Mouse (Mus musculus): Measurements from ENCODE around the gene Mrpl22. TPM values are rescaled to one million over a fixed set of nuclear protein-coding genes. Genes with fewer than 3 reads are reported as not detected.
A peak's percentile ranks its signal among the peaks of the same experiment; 100 is the strongest.

Gene Mrpl22
- polyA plus RNA-seq, 1 experiment from 2014 or later = 116 TPM

- Histone ChIP-seq H3K36me3 (ENCODE audit: control insufficient read depth, insufficient read depth, low read length) (no peaks in the 10 kb centered on the region), H3K4me3 (ENCODE audit: control insufficient read depth in 1 of 2, insufficient read depth in 1 of 2, low read depth in 1 of 2, low read length in 2 of 2) (no peak overlapping the region), H3K27me3 (ENCODE audit: control insufficient read depth, insufficient read depth, low read length) (no peaks in the 10 kb centered on the region), H3K9ac (ENCODE audit: low read length) (no peak overlapping the region), H3K4me1 (ENCODE audit: control insufficient read depth in 2 of 2, insufficient read depth in 2 of 2, low read length in 2 of 2) (peaks cover 5 to 18% of the 10 kb centered on the region in 2 experiments), H3K4me2 (ENCODE audit: low read length) (peak overlapping the region; percentile 76), H3K9me3 (ENCODE audit: control insufficient read depth, low read length) (no peaks in the 10 kb centered on the region), H3K27ac (replicated peaks in 1 of 2; ENCODE audit: control insufficient read depth in 1 of 2, insufficient read depth in 1 of 2, low read depth in 2 of 2, low read length in 2 of 2) (no peak overlapping the region)
- ATAC-seq (ENCODE audit: insufficient number of reproducible peaks, insufficient read depth, low FRiP score, low read depth) = no peak
- WGBS = 90% methylated on average over 4 of the region's 4 CpGs
Observed at GRCm38 (mm10) chr11:58200226-58200625, 28.8 kb downstream of the Mrpl22 start.

- H3K9me3 ChIP-seq (ENCODE audit: control insufficient read depth, low read length) = no peaks in the 10 kb centered on the region
- H3K9ac ChIP-seq (ENCODE audit: low read length) = no peak overlapping the region
- H3K4me2 ChIP-seq (ENCODE audit: low read length) = no peak overlapping the region
- H3K27me3 ChIP-seq (ENCODE audit: control insufficient read depth, insufficient read depth, low read length) = no peaks in the 10 kb centered on the region
- 83% methylated on average over 12 of the region's 12 CpGs for WGBS
- no peak overlapping the region for H3K4me3 ChIP-seq (ENCODE audit: control insufficient read depth in 1 of 2, insufficient read depth in 1 of 2, low read depth in 1 of 2, low read length in 2 of 2)
- H3K27ac ChIP-seq (replicated peaks in 1 of 2; ENCODE audit: control insufficient read depth in 1 of 2, insufficient read depth in 1 of 2, low read depth in 2 of 2, low read length in 2 of 2) = no peak overlapping the region
- ATAC-seq (ENCODE audit: insufficient number of reproducible peaks, insufficient read depth, low FRiP score, low read depth) = no peak
- no peaks in the 10 kb centered on the region for H3K36me3 ChIP-seq (ENCODE audit: control insufficient read depth, insufficient read depth, low read length)
- H3K4me1 ChIP-seq (ENCODE audit: control insufficient read depth in 2 of 2, insufficient read depth in 2 of 2, low read length in 2 of 2) = peaks cover 5 to 18% of the 10 kb centered on the region in 2 experiments
Observed at GRCm38 (mm10) chr11:58201052-58201451, 29.6 kb downstream of the Mrpl22 start.

GRCm38 (mm10) chr11:58210321-58210886 lies 38.9 kb downstream of the Mrpl22 start:
- H3K4me1 ChIP-seq (ENCODE audit: control insufficient read depth in 2 of 2, insufficient read depth in 2 of 2, low read length in 2 of 2) = peaks cover 7 to 16% of the 10 kb centered on the region in 2 experiments
- no peak overlapping the region for H3K27ac ChIP-seq (replicated peaks in 1 of 2; ENCODE audit: control insufficient read depth in 1 of 2, insufficient read depth in 1 of 2, low read depth in 2 of 2, low read length in 2 of 2)
- no peak overlapping the region for H3K4me2 ChIP-seq (ENCODE audit: low read length)
- no peaks in the 10 kb centered on the region for H3K36me3 ChIP-seq (ENCODE audit: control insufficient read depth, insufficient read depth, low read length)
- no peaks in the 10 kb centered on the region for H3K27me3 ChIP-seq (ENCODE audit: control insufficient read depth, insufficient read depth, low read length)
- H3K4me3 ChIP-seq (ENCODE audit: control insufficient read depth in 1 of 2, insufficient read depth in 1 of 2, low read depth in 1 of 2, low read length in 2 of 2) = no peak overlapping the region
- WGBS = 80% methylated on average over 1 of the region's 1 CpGs
- no peak for ATAC-seq (ENCODE audit: insufficient number of reproducible peaks, insufficient read depth, low FRiP score, low read depth)
- H3K9ac ChIP-seq (ENCODE audit: low read length) = no peak overlapping the region
- no peaks in the 10 kb centered on the region for H3K9me3 ChIP-seq (ENCODE audit: control insufficient read depth, low read length)

- WGBS = 14% methylated on average over 9 of the region's 9 CpGs
- Histone ChIP-seq H3K9ac (ENCODE audit: low read length) (peak overlapping the region; percentile 56; the same call in 1 of the 2 replicates), H3K9me3 (ENCODE audit: control insufficient read depth, low read length) (no peaks in the 10 kb centered on the region), H3K4me3 (ENCODE audit: control insufficient read depth in 1 of 2, insufficient read depth in 1 of 2, low read depth in 1 of 2, low read length in 2 of 2) (no peak overlapping the region), H3K4me2 (ENCODE audit: low read length) (peak overlapping the region; percentile 35), H3K27me3 (ENCODE audit: control insufficient read depth, insufficient read depth, low read length) (no peaks in the 10 kb centered on the region), H3K27ac (replicated peaks in 1 of 2; ENCODE audit: control insufficient read depth in 1 of 2, insufficient read depth in 1 of 2, low read depth in 2 of 2, low read length in 2 of 2) (peak overlapping the region; percentile 14 to 33; a peak in 2 of 4 replicates), H3K4me1 (ENCODE audit: control insufficient read depth in 2 of 2, insufficient read depth in 2 of 2, low read length in 2 of 2) (peaks cover 7 to 17% of the 10 kb centered on the region in 2 experiments), H3K36me3 (ENCODE audit: control insufficient read depth, insufficient read depth, low read length) (no peaks in the 10 kb centered on the region)
- no peak for ATAC-seq (ENCODE audit: insufficient number of reproducible peaks, insufficient read depth, low FRiP score, low read depth)
Observed at GRCm38 (mm10) chr11:58211062-58211681, 39.7 kb downstream of the Mrpl22 start.

GRCm38 (mm10) chr11:58211682-58212067 lies 40.2 kb downstream of the Mrpl22 start:
- Histone ChIP-seq H3K27ac (replicated peaks in 1 of 2; ENCODE audit: control insufficient read depth in 1 of 2, insufficient read depth in 1 of 2, low read depth in 2 of 2, low read length in 2 of 2) (peak overlapping the region; percentile 14 to 33; a peak in 1 of 4 replicates), H3K27me3 (ENCODE audit: control insufficient read depth, insufficient read depth, low read length) (no peaks in the 10 kb centered on the region), H3K36me3 (ENCODE audit: control insufficient read depth, insufficient read depth, low read length) (no peaks in the 10 kb centered on the region), H3K9me3 (ENCODE audit: control insufficient read depth, low read length) (no peaks in the 10 kb centered on the region), H3K9ac (ENCODE audit: low read length) (peak overlapping the region; percentile 56; the same call in 1 of the 2 replicates), H3K4me2 (ENCODE audit: low read length) (peak overlapping the region; percentile 35), H3K4me3 (ENCODE audit: control insufficient read depth in 1 of 2, insufficient read depth in 1 of 2, low read depth in 1 of 2, low read length in 2 of 2) (no peak overlapping the region), H3K4me1 (ENCODE audit: control insufficient read depth in 2 of 2, insufficient read depth in 2 of 2, low read length in 2 of 2) (peaks cover 7 to 17% of the 10 kb centered on the region in 2 experiments)
- no peak for ATAC-seq (ENCODE audit: insufficient number of reproducible peaks, insufficient read depth, low FRiP score, low read depth)
- WGBS = 42% methylated on average over 2 of the region's 2 CpGs

- peak overlapping the region in 1 of 2 experiments; percentile 60; a peak in 1 of 4 replicates for H3K4me3 ChIP-seq (ENCODE audit: control insufficient read depth in 1 of 2, insufficient read depth in 1 of 2, low read depth in 1 of 2, low read length in 2 of 2)
Observed at GRCm38 (mm10) chr11:58213673-58214342, 42.3 kb downstream of the Mrpl22 start.

GRCm38 (mm10) chr11:58214391-58215048 lies 43.1 kb downstream of the Mrpl22 start:
- peak overlapping the region; percentile 36 to 68; a peak in 3 of 4 replicates for H3K27ac ChIP-seq (replicated peaks in 1 of 2; ENCODE audit: control insufficient read depth in 1 of 2, insufficient read depth in 1 of 2, low read depth in 2 of 2, low read length in 2 of 2)
- WGBS = 28% methylated on average over 15 of the region's 17 CpGs
- H3K4me3 ChIP-seq (ENCODE audit: control insufficient read depth in 1 of 2, insufficient read depth in 1 of 2, low read depth in 1 of 2, low read length in 2 of 2) = peak overlapping the region; percentile 60 to 81
- H3K9ac ChIP-seq (ENCODE audit: low read length) = peak overlapping the region; percentile 77
- H3K36me3 ChIP-seq (ENCODE audit: control insufficient read depth, insufficient read depth, low read length) = no peaks in the 10 kb centered on the region
- H3K4me1 ChIP-seq (ENCODE audit: control insufficient read depth in 2 of 2, insufficient read depth in 2 of 2, low read length in 2 of 2) = peaks cover 7 to 17% of the 10 kb centered on the region in 2 experiments
- H3K9me3 ChIP-seq (ENCODE audit: control insufficient read depth, low read length) = no peaks in the 10 kb centered on the region
- peak; percentile 58; the same call in 1 of the 2 replicates for ATAC-seq (ENCODE audit: insufficient number of reproducible peaks, insufficient read depth, low FRiP score, low read depth)
- H3K27me3 ChIP-seq (ENCODE audit: control insufficient read depth, insufficient read depth, low read length) = no peaks in the 10 kb centered on the region
- H3K4me2 ChIP-seq (ENCODE audit: low read length) = peak overlapping the region; percentile 71

More at GRCm38 (mm10) chr11:58213673-58214342, 42.3 kb downstream of the Mrpl22 start:
- no peak for ATAC-seq (ENCODE audit: insufficient number of reproducible peaks, insufficient read depth, low FRiP score, low read depth)
- 70% methylated on average over 7 of the region's 7 CpGs for WGBS
- Histone ChIP-seq H3K27me3 (ENCODE audit: control insufficient read depth, insufficient read depth, low read length) (no peaks in the 10 kb centered on the region), H3K36me3 (ENCODE audit: control insufficient read depth, insufficient read depth, low read length) (no peaks in the 10 kb centered on the region), H3K9ac (ENCODE audit: low read length) (no peak overlapping the region), H3K9me3 (ENCODE audit: control insufficient read depth, low read length) (no peaks in the 10 kb centered on the region), H3K27ac (replicated peaks in 1 of 2; ENCODE audit: control insufficient read depth in 1 of 2, insufficient read depth in 1 of 2, low read depth in 2 of 2, low read length in 2 of 2) (no peak overlapping the region), H3K4me1 (ENCODE audit: control insufficient read depth in 2 of 2, insufficient read depth in 2 of 2, low read length in 2 of 2) (peaks cover 7 to 17% of the 10 kb centered on the region in 2 experiments), H3K4me2 (ENCODE audit: low read length) (peak overlapping the region; percentile 71; the same call in 1 of the 2 replicates)

All from heart, embryonic 14.5 days (tissue).